Mouse (Mus musculus): ENCODE results near the gene Plekha7. TPM values are rescaled to one million over a fixed set of nuclear protein-coding genes. Genes with fewer than 3 reads are reported as not detected.

The Plekha7 gene
- total and polyA plus RNA-seq, 2 experiments from 2014 or later = 9.0 to 20.9 TPM

GRCm38 (mm10) chr7:116131390-116131789 lies 176.8 kb downstream of the Plekha7 start:
- peak; percentile 76 for TF ChIP-seq CTCF (IDR thresholded peaks at IDR 0.05)
- 10% methylated on average over 4 of the region's 4 CpGs for WGBS
- Histone ChIP-seq H3K9me3 (ENCODE audit: low read length) (no peaks in the 10 kb centered on the region), H3K4me3 (ENCODE audit: low read depth, low read length) (no peak overlapping the region), H3K36me3 (ENCODE audit: insufficient read depth, low read length) (peaks cover 17% of the 10 kb centered on the region; the same call in 1 of the 2 replicates), H3K4me2 (ENCODE audit: low read depth, low read length, poor library complexity, severe bottlenecking) (no peak overlapping the region), H3K4me1 (ENCODE audit: insufficient read depth, low read length) (peaks cover 3% of the 10 kb centered on the region; the same call in 1 of the 2 replicates), H3K27ac (ENCODE audit: low read depth, low read length) (peak overlapping the region; percentile 33), H3K27me3 (ENCODE audit: insufficient read depth, low read length) (no peaks in the 10 kb centered on the region), H3K9ac (replicated peaks; ENCODE audit: low read length, poor library complexity, severe bottlenecking) (no peak overlapping the region)
- DNase-seq (ENCODE audit: low spot score) = peak; percentile 87
- no peak; the same call in 1 of the 2 replicates for ATAC-seq (ENCODE audit: low FRiP score)

- TF ChIP-seq CTCF (IDR thresholded peaks at IDR 0.05) = no peak
- Histone ChIP-seq H3K4me2 (ENCODE audit: low read depth, low read length, poor library complexity, severe bottlenecking) (no peak overlapping the region), H3K9me3 (ENCODE audit: low read length) (no peaks in the 10 kb centered on the region), H3K9ac (replicated peaks; ENCODE audit: low read length, poor library complexity, severe bottlenecking) (no peak overlapping the region), H3K4me1 (ENCODE audit: insufficient read depth, low read length) (peaks cover 3% of the 10 kb centered on the region; the same call in 1 of the 2 replicates), H3K27ac (ENCODE audit: low read depth, low read length) (no peak overlapping the region), H3K36me3 (ENCODE audit: insufficient read depth, low read length) (peaks cover 7% of the 10 kb centered on the region; the same call in 1 of the 2 replicates), H3K4me3 (ENCODE audit: low read depth, low read length) (no peak overlapping the region), H3K27me3 (ENCODE audit: insufficient read depth, low read length) (no peaks in the 10 kb centered on the region)
- ATAC-seq (ENCODE audit: low FRiP score) (no peak), DNase-seq (ENCODE audit: low spot score) (no peak)
- 94% methylated on average over 10 of the region's 10 CpGs for WGBS
These were observed 178.8 kb downstream of the Plekha7 start for GRCm38 (mm10) chr7:116129374-116129773.

DNA sequence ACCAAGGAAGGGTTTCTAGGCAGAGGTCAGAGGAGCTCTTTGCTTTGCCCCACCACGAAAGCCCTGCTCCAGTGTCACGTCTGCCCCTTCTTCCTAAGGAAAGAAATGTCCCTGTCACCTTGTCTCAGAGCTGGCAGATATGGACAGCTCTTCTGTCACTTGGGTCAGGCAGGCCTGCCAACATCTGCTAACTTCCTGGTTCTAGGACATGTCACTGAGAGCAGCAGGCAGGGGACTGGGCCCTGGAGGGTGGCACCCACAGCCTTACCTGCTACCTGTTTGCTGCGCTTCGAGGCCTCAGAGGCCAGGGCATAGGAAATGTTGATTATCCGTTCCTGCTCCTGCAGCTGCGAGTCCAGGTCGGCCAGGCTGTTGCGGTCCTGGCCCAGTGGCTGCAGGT lies 179.9 kb downstream of the Plekha7 start:
- DNase-seq (ENCODE audit: low spot score) (no peak), ATAC-seq (ENCODE audit: low FRiP score) (no peak)
- Histone ChIP-seq H3K36me3 (ENCODE audit: insufficient read depth, low read length) (peaks cover 7% of the 10 kb centered on the region; the same call in 1 of the 2 replicates), H3K4me3 (ENCODE audit: low read depth, low read length) (no peak overlapping the region), H3K27me3 (ENCODE audit: insufficient read depth, low read length) (no peaks in the 10 kb centered on the region), H3K9ac (replicated peaks; ENCODE audit: low read length, poor library complexity, severe bottlenecking) (no peak overlapping the region), H3K4me1 (ENCODE audit: insufficient read depth, low read length) (peaks cover 3% of the 10 kb centered on the region; the same call in 1 of the 2 replicates), H3K4me2 (ENCODE audit: low read depth, low read length, poor library complexity, severe bottlenecking) (no peak overlapping the region), H3K27ac (ENCODE audit: low read depth, low read length) (no peak overlapping the region), H3K9me3 (ENCODE audit: low read length) (no peaks in the 10 kb centered on the region)
- no peak for TF ChIP-seq CTCF (IDR thresholded peaks at IDR 0.05)
- WGBS = 98% methylated on average over 8 of the region's 8 CpGs

DNA sequence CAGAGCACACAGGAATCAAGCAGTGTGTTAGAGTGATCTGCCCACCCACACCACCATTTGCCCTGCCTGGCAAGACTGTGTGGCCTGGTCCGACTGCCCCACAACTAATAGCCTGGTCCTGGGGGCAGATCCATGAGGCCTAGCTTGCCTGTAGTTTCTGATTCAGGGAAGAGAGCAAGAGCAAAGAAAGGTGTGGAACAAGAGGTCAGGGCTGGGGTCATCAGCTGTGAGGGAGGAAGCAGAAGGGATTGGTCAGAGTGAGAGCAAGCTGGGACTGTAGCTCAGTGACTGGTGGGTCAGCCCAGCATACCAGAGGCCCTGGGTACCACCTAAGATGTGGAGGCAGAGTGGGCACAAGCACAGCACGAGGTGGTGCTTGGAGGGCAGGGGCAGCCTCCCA lies 181.1 kb downstream of the Plekha7 start:
- ATAC-seq (ENCODE audit: low FRiP score) (no peak), DNase-seq (ENCODE audit: low spot score) (no peak)
- TF ChIP-seq CTCF (IDR thresholded peaks at IDR 0.05) = no peak
- no peaks in the 10 kb centered on the region for H3K9me3 ChIP-seq (ENCODE audit: low read length)
- H3K36me3 ChIP-seq (ENCODE audit: insufficient read depth, low read length) = peaks cover 7% of the 10 kb centered on the region; the same call in 1 of the 2 replicates
- H3K4me3 ChIP-seq (ENCODE audit: low read depth, low read length) = no peak overlapping the region
- H3K27ac ChIP-seq (ENCODE audit: low read depth, low read length) = no peak overlapping the region
- H3K4me1 ChIP-seq (ENCODE audit: insufficient read depth, low read length) = peaks cover 3% of the 10 kb centered on the region; the same call in 1 of the 2 replicates
- H3K27me3 ChIP-seq (ENCODE audit: insufficient read depth, low read length) = no peaks in the 10 kb centered on the region
- 86% methylated on average over 2 of the region's 2 CpGs for whole genome bisulfite sequencing
- no peak overlapping the region for H3K4me2 ChIP-seq (ENCODE audit: low read depth, low read length, poor library complexity, severe bottlenecking)
- no peak overlapping the region for H3K9ac ChIP-seq (replicated peaks; ENCODE audit: low read length, poor library complexity, severe bottlenecking)

DNA sequence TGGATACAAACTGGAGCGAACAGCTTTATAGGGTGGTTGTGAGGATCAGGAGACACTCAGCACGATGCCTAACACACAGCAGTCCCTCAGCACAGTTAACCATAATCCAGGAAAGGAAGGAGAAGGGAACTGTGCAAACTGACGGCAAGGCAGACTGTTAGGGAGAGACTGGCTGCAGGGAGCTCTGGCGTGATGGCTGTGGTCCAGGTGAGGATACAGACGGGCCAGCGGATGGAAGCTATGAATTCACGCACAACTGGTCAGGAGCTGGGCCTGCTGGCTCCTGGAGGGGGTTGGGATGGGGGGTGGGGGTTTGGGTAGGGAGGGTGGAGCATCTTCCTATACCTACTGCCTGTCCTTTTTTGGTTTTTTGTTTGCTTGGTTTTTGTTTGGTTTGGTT lies 182.5 kb downstream of the Plekha7 start:
- H3K36me3 ChIP-seq (ENCODE audit: insufficient read depth, low read length) = peaks cover 7% of the 10 kb centered on the region; the same call in 1 of the 2 replicates
- no peak overlapping the region for H3K4me3 ChIP-seq (ENCODE audit: low read depth, low read length)
- H3K9me3 ChIP-seq (ENCODE audit: low read length) = no peaks in the 10 kb centered on the region
- ATAC-seq (ENCODE audit: low FRiP score) = no peak
- TF ChIP-seq CTCF (IDR thresholded peaks at IDR 0.05) = no peak
- H3K4me2 ChIP-seq (ENCODE audit: low read depth, low read length, poor library complexity, severe bottlenecking) = no peak overlapping the region
- WGBS = 74% methylated on average over 7 of the region's 7 CpGs
- peak; percentile 48 for DNase-seq (ENCODE audit: low spot score)
- no peaks in the 10 kb centered on the region for H3K27me3 ChIP-seq (ENCODE audit: insufficient read depth, low read length)
- H3K9ac ChIP-seq (replicated peaks; ENCODE audit: low read length, poor library complexity, severe bottlenecking) = no peak overlapping the region
- no peak overlapping the region for H3K27ac ChIP-seq (ENCODE audit: low read depth, low read length)
- H3K4me1 ChIP-seq (ENCODE audit: insufficient read depth, low read length) = no peaks in the 10 kb centered on the region

- no peaks in the 10 kb centered on the region for H3K27me3 ChIP-seq (ENCODE audit: insufficient read depth, low read length)
- no peak for ATAC-seq (ENCODE audit: low FRiP score)
- H3K4me1 ChIP-seq (ENCODE audit: insufficient read depth, low read length) = no peaks in the 10 kb centered on the region
- no peak for TF ChIP-seq CTCF (IDR thresholded peaks at IDR 0.05)
- H3K27ac ChIP-seq (ENCODE audit: low read depth, low read length) = no peak overlapping the region
- peaks cover 4% of the 10 kb centered on the region; the same call in 1 of the 2 replicates for H3K36me3 ChIP-seq (ENCODE audit: insufficient read depth, low read length)
- H3K9ac ChIP-seq (replicated peaks; ENCODE audit: low read length, poor library complexity, severe bottlenecking) = no peak overlapping the region
- no peak overlapping the region for H3K4me2 ChIP-seq (ENCODE audit: low read depth, low read length, poor library complexity, severe bottlenecking)
- H3K4me3 ChIP-seq (ENCODE audit: low read depth, low read length) = no peak overlapping the region
- no peak for DNase-seq (ENCODE audit: low spot score)
- WGBS = 81% methylated on average over 12 of the region's 12 CpGs
- no peaks in the 10 kb centered on the region for H3K9me3 ChIP-seq (ENCODE audit: low read length)
These were observed 184.1 kb downstream of the Plekha7 start for GRCm38 (mm10) chr7:116124057-116124456.

All from midbrain, postnatal 0 days (tissue).